Mouse (Mus musculus) MEL (cell line): ENCODE measurements at regions not wholly inside any gene's neighbourhood (a gene's known extent, or its start where the extent isn't known, plus 50 kb on each side); places are given as distances from the start of the nearest gene placed in this dataset.

Source experiments
- DNase-seq: peaks from one replicate; pipeline ENCODE4 v3.0.0; 2011; ENCODE audit warnings: low read depth, low spot score
- H3K27ac ChIP-seq: 2 replicates; pipeline ENCODE4 v1.5.1; 2012; ENCODE audit warnings: low read depth, mild to moderate bottlenecking, control low read depth, low read length, moderate library complexity; ENCODE audit not compliant: control insufficient read depth
- H3K27me3 ChIP-seq, 2 experiments: fragments of 150-350 bp in 1 of 2; sonication (generic) in 1 of 2; 2 replicates each; pipeline ENCODE4 v1.6.1; 2012; ENCODE audit warnings: low read length in 2 of 2, mild to moderate bottlenecking in 2 of 2, improper control_type of control experiment in 1 of 2, moderate library complexity in 1 of 2; ENCODE audit not compliant: insufficient read depth in 2 of 2, control insufficient read depth in 1 of 2
- H3K36me3 ChIP-seq, 2 experiments: 2 replicates each; pipeline ENCODE4 v1.6.1; 2012 to 2014; ENCODE audit warnings: low read length in 2 of 2, improper control_type of control experiment in 1 of 2, inconsistent platforms in 1 of 2, mild to moderate bottlenecking in 1 of 2; ENCODE audit not compliant: insufficient read depth in 2 of 2, control insufficient read depth in 1 of 2
- H3K4me1 ChIP-seq, 2 experiments: fragments of 150-350 bp in 1 of 2; sonication (generic) in 1 of 2; 2 replicates each; pipeline ENCODE4 v1.6.1; 2012; ENCODE audit warnings: low read length in 2 of 2, improper control_type of control experiment in 1 of 2, mild to moderate bottlenecking in 1 of 2; ENCODE audit not compliant: insufficient read depth in 2 of 2, control insufficient read depth in 1 of 2
- H3K4me3 ChIP-seq, 2 experiments: fragments of 150-350 bp in 1 of 2; sonication (generic) in 1 of 2; 2 replicates each; pipeline ENCODE4 v1.5.1; 2012; ENCODE audit warnings: low read depth in 2 of 2, low read length in 2 of 2, mild to moderate bottlenecking in 2 of 2, moderate library complexity in 2 of 2, control low read depth in 1 of 2, improper control_type of control experiment in 1 of 2; ENCODE audit not compliant: control insufficient read depth in 1 of 2, insufficient read depth in 1 of 2
- H3K79me2 ChIP-seq: 2 replicates; pipeline ENCODE4 v1.6.1; 2012; ENCODE audit warnings: mild to moderate bottlenecking, low read length, moderate library complexity; ENCODE audit not compliant: control insufficient read depth, poor library complexity, insufficient read depth
- H3K9ac ChIP-seq: 2 replicates; pipeline ENCODE4 v1.6.1; 2012; ENCODE audit warnings: low read depth, mild to moderate bottlenecking, control low read depth, low read length, moderate library complexity; ENCODE audit not compliant: control insufficient read depth, poor library complexity, severe bottlenecking
- H3K9me3 ChIP-seq: fragments of 150-350 bp; sonication (generic); replicated peaks from 2 replicates; pipeline ENCODE4 v1.6.1; 2012; ENCODE audit warnings: mild to moderate bottlenecking, low read length, improper control_type of control experiment, moderate library complexity; ENCODE audit not compliant: insufficient read depth
- BHLHE40 ChIP-seq: IDR thresholded peaks from 2 replicates; pipeline ENCODE4 v1.6.1; 2012; ENCODE audit warnings: low read depth, mild to moderate bottlenecking, inconsistent platforms, low read length, improper control_type of control experiment, borderline replicate concordance
- CHD1 ChIP-seq: IDR thresholded peaks from 2 replicates; pipeline ENCODE4 v1.6.1; 2012; ENCODE audit warnings: low read depth, mild to moderate bottlenecking, inconsistent platforms, low read length, improper control_type of control experiment
- E2F4 ChIP-seq: IDR thresholded peaks from 2 replicates; pipeline ENCODE4 v1.6.1; 2011; ENCODE audit warnings: low read depth, low read length, improper control_type of control experiment, borderline replicate concordance
- EP300 ChIP-seq, 2 experiments: IDR thresholded peaks; 2 replicates each; pipeline ENCODE4 v1.6.1; 2011; ENCODE audit warnings: improper control_type of control experiment in 2 of 2, low read length in 2 of 2, low read depth in 1 of 2, mild to moderate bottlenecking in 1 of 2
- ETS1 ChIP-seq: IDR thresholded peaks from 2 replicates; pipeline ENCODE4 v1.6.1; 2012; ENCODE audit warnings: low read depth, mild to moderate bottlenecking, inconsistent platforms, low read length, improper control_type of control experiment, moderate library complexity
- GABPA ChIP-seq: IDR thresholded peaks from 2 replicates; pipeline ENCODE4 v1.6.1; 2012; ENCODE audit warnings: low read depth, mild to moderate bottlenecking, inconsistent platforms, low read length, improper control_type of control experiment, moderate library complexity
- KAT2A ChIP-seq: conservative IDR thresholded peaks from 2 replicates; pipeline ENCODE4 v1.6.1; 2012; ENCODE audit warnings: low read depth, low read length, improper control_type of control experiment, inconsistent platforms
- MEF2A ChIP-seq: IDR thresholded peaks from 2 replicates; pipeline ENCODE4 v1.6.1; 2014; ENCODE audit warnings: low read depth, mild to moderate bottlenecking, inconsistent platforms, low read length, improper control_type of control experiment; ENCODE audit not compliant: poor library complexity, insufficient replicate concordance, severe bottlenecking; ENCODE audit errors: extremely low read depth
- MXI1 ChIP-seq: IDR thresholded peaks from 2 replicates; pipeline ENCODE4 v1.6.1; 2011; ENCODE audit warnings: mild to moderate bottlenecking, low read depth, low read length, improper control_type of control experiment
- MYB ChIP-seq: IDR thresholded peaks from 2 replicates; pipeline ENCODE4 v1.6.1; 2011; ENCODE audit warnings: mild to moderate bottlenecking, low read depth, low read length, improper control_type of control experiment
- MYC ChIP-seq: IDR thresholded peaks from 2 replicates; pipeline ENCODE4 v1.6.1; 2011; ENCODE audit warnings: low read depth, mild to moderate bottlenecking, low read length, improper control_type of control experiment, moderate library complexity
- NELFE ChIP-seq: IDR thresholded peaks from 2 replicates; pipeline ENCODE4 v1.6.1; 2011; ENCODE audit warnings: low read depth, low read length, improper control_type of control experiment
- NRF1 ChIP-seq: IDR thresholded peaks from 2 replicates; pipeline ENCODE4 v1.6.1; 2014; ENCODE audit warnings: low read depth, mild to moderate bottlenecking, inconsistent platforms, low read length, improper control_type of control experiment, moderate library complexity; ENCODE audit not compliant: poor library complexity, insufficient read depth, severe bottlenecking
- RAD21 ChIP-seq: IDR thresholded peaks from 2 replicates; pipeline ENCODE4 v1.6.1; 2011; ENCODE audit warnings: mild to moderate bottlenecking, low read depth, low read length, improper control_type of control experiment
- RCOR1 ChIP-seq: IDR thresholded peaks from 2 replicates; pipeline ENCODE4 v1.6.1; 2012; ENCODE audit warnings: low read depth, mild to moderate bottlenecking, inconsistent platforms, low read length, improper control_type of control experiment
- TBP ChIP-seq: IDR thresholded peaks from 2 replicates; pipeline ENCODE4 v1.8.0; 2011; ENCODE audit warnings: low read depth, low read length, improper control_type of control experiment
- TCF12 ChIP-seq: IDR thresholded peaks from 2 replicates; pipeline ENCODE4 v1.6.1; 2014; ENCODE audit warnings: low read depth, mild to moderate bottlenecking, inconsistent platforms, low read length, improper control_type of control experiment, moderate library complexity
- UBTF ChIP-seq: IDR thresholded peaks from 2 replicates; pipeline ENCODE4 v1.6.1; 2012; ENCODE audit warnings: low read depth, mild to moderate bottlenecking, inconsistent platforms, low read length, improper control_type of control experiment, moderate library complexity, borderline replicate concordance; ENCODE audit not compliant: insufficient read depth
- ZC3H11A ChIP-seq: IDR thresholded peaks from 2 replicates; pipeline ENCODE4 v1.6.1; 2012; ENCODE audit warnings: low read depth, mild to moderate bottlenecking, inconsistent platforms, low read length, improper control_type of control experiment

GRCm38 (mm10) chr3:18744216-18744615, 796.0 kb downstream of the Cypt12 start:
- Histone ChIP-seq H3K27ac (no peak overlapping the region), H3K36me3 (no peaks in the 10 kb centered on the region)
- TF ChIP-seq ETS1 (no peak), NRF1 (no peak), CHD1 (no peak), RAD21 (no peak), EP300 (IDR thresholded peaks at IDR 0.05; ENCODE audit: low read depth in 1 of 2, low read length in 2 of 2) (no peak), TBP (no peak), MEF2A (no peak), TCF12 (no peak), UBTF (no peak), NELFE (no peak), MXI1 (no peak), GABPA (no peak), BHLHE40 (no peak)
- TF ChIP-seq, all 39 proteins: peak for 0
- Histone ChIP-seq H3K9me3 (no peaks in the 10 kb centered on the region), H3K27me3 (no peaks in the 10 kb centered on the region), H3K4me1 (no peaks in the 10 kb centered on the region), H3K4me3 (no peak overlapping the region), H3K9ac (no peak overlapping the region), H3K79me2 (no peaks in the 10 kb centered on the region)
- no peak for DNase-seq

GRCm38 (mm10) chr3:18746206-18746605, 798.0 kb downstream of the Cypt12 start:
- no peaks in the 10 kb centered on the region; the same call in 1 of the 2 replicates for H3K9me3 ChIP-seq
- no peak overlapping the region for H3K27ac ChIP-seq
- DNase-seq: no peak
- H3K27me3 ChIP-seq: no peaks in the 10 kb centered on the region
- TF ChIP-seq MYB (no peak), GABPA (no peak), RCOR1 (no peak), KAT2A (no peak), E2F4 (no peak), MYC (no peak), RAD21 (no peak), ZC3H11A (no peak)
- TF ChIP-seq, all 39 proteins: peak for 0
- no peak overlapping the region for H3K9ac ChIP-seq
- no peaks in the 10 kb centered on the region for H3K36me3 ChIP-seq
- no peaks in the 10 kb centered on the region for H3K4me1 ChIP-seq
- H3K4me3 ChIP-seq: no peak overlapping the region
- no peaks in the 10 kb centered on the region for H3K79me2 ChIP-seq
